ENCODE assay signal across 29 mouse cellular contexts in the genomic region with DNA sequence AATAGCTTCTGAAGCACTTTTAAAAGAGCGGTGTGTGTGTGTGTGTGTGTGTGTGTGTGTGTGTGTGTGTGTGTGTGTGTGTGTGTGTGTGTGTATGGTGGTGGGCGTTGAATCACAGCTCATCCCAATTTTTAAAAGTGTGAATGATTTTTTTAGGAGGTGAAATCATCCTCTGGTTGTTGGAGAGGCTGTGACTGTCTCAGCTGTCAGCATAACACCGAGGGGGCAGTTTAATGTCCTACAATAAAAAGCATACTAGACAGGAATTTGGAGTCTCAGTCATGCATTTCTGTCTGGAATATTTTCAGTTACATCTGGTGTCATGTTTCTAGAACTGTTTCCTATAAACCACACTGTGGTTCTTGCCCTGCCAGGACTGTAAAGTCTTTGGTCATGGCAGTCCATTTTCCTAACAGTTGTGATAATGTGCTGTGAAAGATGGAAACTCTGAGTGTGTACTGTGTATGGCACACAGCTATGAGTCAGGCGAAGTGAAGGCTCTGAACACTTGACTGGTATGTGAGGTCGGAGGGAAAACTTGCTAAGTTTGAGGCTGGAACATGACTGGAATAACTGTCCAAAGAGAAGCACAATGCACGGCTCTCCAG. TPM values are rescaled to one million over a fixed set of nuclear protein-coding genes. Genes with fewer than 3 reads are reported as not detected.
DNase-seq lines count a peak whose midpoint lies in the region; ATAC-seq lines count a peak whose summit lies in the region.
"Had no signal": no experiment of that assay in that cellular context is flagged by ENCODE, and none has a peak within 500 bp of the region (broad histone marks: within the 10 kb centered on the region; RNA-seq: fewer than 3 reads in every experiment).

No protein-coding gene starts in this region.

- H3K9me3 ChIP-seq in limb, embryonic 15.5 days: no peaks in the 10 kb centered on the region
- no peaks in the 10 kb centered on the region for H3K9me3 ChIP-seq in intestine, embryonic 15.5 days
- H3K9me3 ChIP-seq: limb, embryonic 12.5 days; liver, embryonic 13.5 days; neural tube, embryonic 15.5 days had no signal

- 70% methylated on average over 6 of the region's 6 CpGs for WGBS in limb, embryonic 15.5 days
- WGBS in intestine, embryonic 15.5 days: 84% methylated on average over 6 of the region's 6 CpGs

- H3K9ac ChIP-seq in limb, embryonic 15.5 days: no peak overlapping the region
- H3K9ac ChIP-seq in intestine, embryonic 15.5 days: no peak overlapping the region
- H3K9ac ChIP-seq: limb, embryonic 12.5 days; liver, embryonic 13.5 days; neural tube, embryonic 15.5 days had no signal

- DNase-seq in frontal cortex, postnatal 10 days (ENCODE audit: low spot score in 2 of 2): no peak
- DNase-seq in right cerebral cortex, adult 18-20 months: peak; percentile 9
- no peak for DNase-seq in right cerebral cortex, postnatal 4 days
- peak; percentile 60 for DNase-seq in brain, adult 2 months (ENCODE audit: low read depth, low spot score)
- DNase-seq in adrenal gland, postnatal 14 days: no peak
- DNase-seq: adrenal gland, postnatal 10 days; cerebellum, adult 11-12 months; cerebellum, postnatal 10 days; gastrocnemius, postnatal 10 days; heart, postnatal 14 days; kidney, adult 9 months; kidney, postnatal 10 days; layer of hippocampus, adult 9-11 months; liver, embryonic 13.5 days; lung, adult 18-20 months; lung, postnatal 36 days; retina, postnatal 1 day; thymus, adult 2 months; thymus, postnatal 36 days had no signal

- no peak overlapping the region for H3K4me2 ChIP-seq in limb, embryonic 15.5 days
- H3K4me2 ChIP-seq in intestine, embryonic 15.5 days (replicated peaks): no peak overlapping the region
- H3K4me2 ChIP-seq: limb, embryonic 12.5 days; liver, embryonic 13.5 days; midbrain, embryonic 11.5 days; neural tube, embryonic 15.5 days had no signal

- no peaks in the 10 kb centered on the region for H3K27me3 ChIP-seq in limb, embryonic 15.5 days
- H3K27me3 ChIP-seq in intestine, embryonic 15.5 days (replicated peaks): no peaks in the 10 kb centered on the region
- H3K27me3 ChIP-seq: limb, embryonic 12.5 days; liver, embryonic 13.5 days; neural tube, embryonic 15.5 days had no signal

- no peak overlapping the region for H3K27ac ChIP-seq in limb, embryonic 15.5 days
- H3K27ac ChIP-seq in intestine, embryonic 15.5 days: no peak overlapping the region
- H3K27ac ChIP-seq: hindbrain, postnatal 0 days; limb, embryonic 12.5 days; liver, embryonic 13.5 days; neural tube, embryonic 15.5 days had no signal

- H3K4me3 ChIP-seq in limb, embryonic 15.5 days: no peak overlapping the region
- no peak overlapping the region for H3K4me3 ChIP-seq in intestine, embryonic 15.5 days (replicated peaks)
- H3K4me3 ChIP-seq: limb, embryonic 12.5 days; liver, embryonic 13.5 days; neural tube, embryonic 15.5 days had no signal

- H3K36me3 ChIP-seq in limb, embryonic 15.5 days: peaks cover 49% of the 10 kb centered on the region
- H3K36me3 ChIP-seq in intestine, embryonic 15.5 days: peaks cover 29% of the 10 kb centered on the region

- ATAC-seq in frontal cortex, adult (ENCODE audit: low TSS enrichment): peak; percentile 90
- peak; percentile 79 for ATAC-seq in limb, embryonic 15.5 days (ENCODE audit: insufficient number of reproducible peaks, low FRiP score, low TSS enrichment, low read depth)
- no peak for ATAC-seq in intestine, embryonic 15.5 days
- ATAC-seq: CD4-positive, CD25-positive, alpha-beta regulatory T cell, adult 4 months; forebrain, embryonic 16.5 days; hindbrain, postnatal 0 days; intestine, embryonic 16.5 days had no signal

- no peaks in the 10 kb centered on the region for H3K4me1 ChIP-seq in limb, embryonic 15.5 days
- no peaks in the 10 kb centered on the region for H3K4me1 ChIP-seq in intestine, embryonic 15.5 days (replicated peaks)
- H3K4me1 ChIP-seq: limb, embryonic 12.5 days; liver, embryonic 13.5 days; neural tube, embryonic 15.5 days had no signal

RNA-seq across cellular contexts. Expression of a gene that starts 8.5 kb away (rescaled TPM):
- polyA plus RNA-seq in limb, embryonic 15.5 days (2015; fragmentation: Nextera tagmentation; extraction: Ambion mirVana): 29.4 TPM in 2 replicates
- polyA plus RNA-seq in intestine, embryonic 15.5 days (2015; fragmentation: Nextera tagmentation; extraction: Ambion mirVana): 35.3 and 35.4 TPM in 2 replicates
- total RNA-seq in adrenal gland, postnatal 14 days (2021): 30.4 and 32.3 TPM in 2 replicates

RNA-seq across cellular contexts. Expression of a gene that starts 8.5 kb away (rescaled TPM):
- 50.8 and 54.8 TPM in 2 replicates for polyA plus RNA-seq in limb, embryonic 15.5 days (2015; fragmentation: Nextera tagmentation; extraction: Ambion mirVana)
- 51.5 and 55.9 TPM in 2 replicates for polyA plus RNA-seq in intestine, embryonic 15.5 days (2015; fragmentation: Nextera tagmentation; extraction: Ambion mirVana)
- 63.3 and 67.0 TPM in 2 replicates for total RNA-seq in adrenal gland, postnatal 14 days (2021)

RNA-seq across cellular contexts. Expression of a gene that starts 36.1 kb away (rescaled TPM):
- 32.3 and 37.6 TPM in 2 replicates for polyA plus RNA-seq in limb, embryonic 15.5 days (2015; fragmentation: Nextera tagmentation; extraction: Ambion mirVana)
- polyA plus RNA-seq in intestine, embryonic 15.5 days (2015; fragmentation: Nextera tagmentation; extraction: Ambion mirVana): 24.0 and 28.0 TPM in 2 replicates
- 26.0 and 26.1 TPM in 2 replicates for total RNA-seq in adrenal gland, postnatal 14 days (2021)

Comparison
In these comparisons a context has a peak if more than half of its experiments do, and no peak if none do; other contexts are left out.
1. DNase-seq: peak in right cerebral cortex, adult 18-20 months (single experiment) and brain, adult 2 months (single experiment); none in frontal cortex, postnatal 10 days (0 of 2), right cerebral cortex, postnatal 4 days (single experiment) and adrenal gland, postnatal 14 days (single experiment).